Mouse (Mus musculus) adrenal gland (tissue): ENCODE data around the gene Dera.

Source experiments
- intact Hi-C: fragments of 180-260 bp; cut with DNase I; formaldehyde crosslinking; loops from one replicate; pipeline ENCODE4 v1.15.1; 2025

Gene Dera

DNA sequence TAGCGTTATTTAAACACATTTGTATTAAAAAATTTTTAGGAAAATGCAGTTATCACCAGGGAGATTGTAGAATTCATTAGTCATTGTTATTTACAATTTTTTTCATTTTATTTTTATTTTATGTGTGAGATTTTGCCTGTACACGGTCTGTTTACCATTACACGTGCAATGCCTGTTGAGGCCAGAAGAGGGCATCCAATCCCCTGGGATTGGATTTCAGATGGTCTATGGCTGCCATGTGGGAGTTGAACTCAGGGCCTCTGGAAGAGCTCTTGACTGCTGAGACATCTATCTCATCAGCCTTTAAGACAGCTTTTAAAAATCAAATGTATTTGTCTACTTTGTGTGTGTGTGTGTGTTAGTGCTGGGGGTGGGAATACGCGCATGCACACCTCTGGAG lies 2.0 kb downstream of the Dera start:
- intact Hi-C loops = loop anchor here (5.0 kb wide), 1 partner anchor 396 kb away; no protein-coding TSS in a partner anchor

DNA sequence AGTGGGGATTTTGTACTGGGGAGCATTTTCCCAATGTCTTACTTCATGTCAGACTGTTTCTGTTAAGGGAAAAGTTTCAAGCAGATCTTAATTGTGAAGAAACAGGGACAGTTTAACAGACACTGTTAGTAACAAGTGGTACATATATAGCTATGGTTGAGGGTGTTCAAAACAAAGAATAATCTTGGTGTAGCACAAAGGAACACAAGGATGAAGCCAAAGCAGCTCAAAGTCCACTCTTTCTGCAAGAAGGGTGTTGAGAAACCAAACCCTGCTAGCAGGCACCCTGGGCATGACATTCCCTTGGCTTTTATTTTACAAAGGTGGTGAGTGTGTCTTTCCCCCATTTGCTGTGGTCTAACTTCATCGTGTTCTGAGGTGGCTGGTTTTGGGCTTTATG lies 3.5 kb downstream of the Dera start:
- intact Hi-C loops = loop anchor here (5.0 kb wide), 1 partner anchor 394 kb away; no protein-coding TSS in a partner anchor

DNA sequence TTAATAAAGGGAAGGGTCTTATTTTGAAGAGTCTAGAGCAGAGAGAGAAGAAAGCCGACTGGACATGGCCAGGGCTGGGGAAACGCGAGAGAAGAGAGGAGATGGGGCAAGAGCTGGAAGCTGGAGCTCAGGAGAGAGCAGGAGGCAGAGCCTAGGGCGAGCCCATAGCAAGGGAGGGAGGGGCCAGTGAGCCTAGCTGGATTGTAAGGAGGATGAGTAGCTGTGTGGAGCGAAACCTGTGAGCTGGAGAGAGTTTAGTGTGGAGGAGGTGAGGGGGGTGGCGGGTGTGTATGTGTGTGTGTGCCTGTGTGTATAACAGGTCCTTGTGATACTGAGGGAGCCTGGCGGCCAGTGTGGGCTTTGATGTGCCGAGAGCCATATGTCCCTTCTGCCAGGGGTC lies 5.3 kb downstream of the Dera start:
- intact Hi-C loops = loop anchor here (5.0 kb wide), 1 partner anchor 393 kb away; no protein-coding TSS in a partner anchor

- intact Hi-C loops = no loop called here
Measured at GRCm38 (mm10) chr6:137760966-137761365, 6.6 kb downstream of the Dera start.

DNA sequence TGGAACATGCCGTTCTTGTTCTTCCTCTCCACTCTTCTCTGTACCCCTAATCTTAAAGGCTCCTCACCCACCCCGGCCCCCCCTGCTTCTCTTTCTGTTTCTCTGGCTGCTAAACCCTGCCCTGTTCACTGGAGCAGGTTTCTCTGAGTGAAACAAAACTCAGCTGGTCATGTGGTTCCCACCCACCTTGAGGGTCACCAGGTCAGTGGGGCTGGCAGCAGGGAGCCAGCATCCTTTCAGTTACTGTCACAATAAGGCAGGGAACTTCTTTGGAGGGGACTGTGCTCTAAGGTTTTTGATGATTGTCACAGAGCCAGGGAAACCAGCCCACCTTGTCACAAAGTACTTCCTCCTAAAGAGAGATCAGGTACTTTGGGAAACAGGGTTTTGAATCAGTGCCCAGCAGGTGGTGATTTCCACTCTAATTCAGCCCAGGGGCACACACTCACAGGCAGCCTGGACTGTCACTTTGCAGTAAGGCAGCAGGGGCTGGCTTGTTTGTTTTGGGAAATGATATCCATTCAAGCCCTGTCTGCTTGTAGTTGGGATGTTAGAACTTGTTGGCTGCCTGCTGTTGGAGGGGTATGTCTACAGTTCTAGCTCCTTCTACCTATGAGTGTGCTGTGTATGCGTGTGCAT lies 10.3 kb downstream of the Dera start:
- intact Hi-C loops = no loop called here

- intact Hi-C loops = no loop called here
Measured at GRCm38 (mm10) chr6:137766177-137766576, 11.8 kb downstream of the Dera start.

DNA sequence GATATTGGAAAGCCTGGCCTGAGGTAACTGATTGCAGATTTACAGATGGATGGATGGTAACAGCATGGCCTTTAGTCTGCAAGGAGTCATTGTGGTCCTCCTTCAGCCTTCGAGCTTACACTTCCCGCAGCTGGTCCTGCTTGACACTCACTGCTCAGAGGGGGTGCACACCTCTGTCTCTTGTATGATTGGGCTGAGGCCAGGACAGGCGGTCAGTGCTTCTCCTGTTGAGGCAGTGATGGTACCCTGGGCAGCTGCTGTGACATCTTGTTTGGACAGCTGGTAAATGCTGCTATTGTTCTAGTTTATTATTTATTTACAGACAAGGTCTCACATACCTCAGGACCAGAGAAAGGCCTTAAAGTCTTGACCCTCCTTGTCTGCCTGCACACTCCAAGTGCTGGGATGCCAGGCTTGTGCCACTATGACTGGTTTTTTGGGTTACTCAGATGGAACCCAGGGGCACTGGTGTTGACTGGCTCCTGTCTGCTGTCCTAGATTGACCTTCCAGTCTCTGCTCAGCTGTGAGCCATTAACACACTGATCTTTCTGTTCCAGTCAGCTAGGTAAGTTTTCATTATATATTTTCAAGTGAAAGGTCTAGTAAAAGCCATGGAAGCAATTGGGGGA lies 17.4 kb downstream of the Dera start:
- intact Hi-C loops = no loop called here

DNA sequence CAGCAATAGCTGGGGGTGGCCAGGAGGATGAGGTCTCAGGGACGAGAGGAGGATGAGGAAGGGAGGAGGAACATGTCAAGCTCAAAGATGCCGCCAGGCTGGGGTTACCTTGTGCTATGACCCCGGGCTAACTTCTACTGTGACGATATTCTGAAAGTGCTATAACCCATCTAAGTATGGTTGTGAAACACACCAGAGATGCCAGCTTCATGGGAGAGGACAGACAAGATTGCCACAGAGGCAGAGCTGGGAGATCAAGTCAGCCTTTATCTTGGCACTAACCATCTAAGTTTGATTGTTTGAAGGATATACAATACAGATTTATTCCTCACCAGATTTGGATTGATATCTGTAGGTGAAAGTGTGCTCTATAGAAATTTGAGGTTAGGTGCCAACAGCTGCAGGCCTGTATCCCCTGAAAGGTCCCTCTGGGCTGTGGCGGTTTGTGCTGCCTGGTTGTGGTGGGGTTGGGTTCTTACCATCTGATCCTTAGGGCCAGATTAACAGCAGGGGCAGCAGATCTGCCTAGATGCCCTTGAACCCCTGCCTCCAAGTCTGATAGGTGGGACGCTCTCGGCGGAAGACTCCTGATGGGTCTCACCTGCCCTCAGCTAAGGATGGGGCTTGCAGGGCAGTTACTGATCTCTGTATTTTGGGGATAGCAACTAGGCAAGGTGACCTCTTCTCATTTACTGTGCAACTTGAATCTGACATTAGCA lies 18.7 kb downstream of the Dera start:
- intact Hi-C loops = no loop called here

- intact Hi-C loops = no loop called here
Measured at GRCm38 (mm10) chr6:137773637-137774028, 19.3 kb downstream of the Dera start.

DNA sequence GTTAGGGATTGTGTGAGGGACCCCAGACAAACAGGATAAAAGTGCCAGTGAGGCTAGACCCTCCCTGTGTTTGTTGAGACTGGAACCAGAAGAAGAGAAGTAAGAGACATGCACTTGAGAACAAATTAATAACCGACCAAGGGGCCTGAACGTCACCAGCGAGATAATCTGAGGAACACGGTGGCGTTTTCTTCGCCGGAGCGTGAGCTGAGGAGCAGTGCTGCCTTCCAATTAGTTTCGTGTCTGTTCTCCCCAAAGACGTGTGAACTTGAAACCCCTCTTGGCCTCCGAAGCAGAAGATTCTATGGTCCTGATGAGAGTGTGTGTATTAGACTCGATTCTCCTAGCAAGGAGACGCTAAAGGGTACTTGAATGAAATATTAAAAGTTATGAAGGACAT lies 19.8 kb downstream of the Dera start:
- intact Hi-C loops = no loop called here

GRCm38 (mm10) chr6:137775159-137775558 lies 20.8 kb downstream of the Dera start:
- intact Hi-C loops = no loop called here

- intact Hi-C loops = no loop called here
Measured at GRCm38 (mm10) chr6:137776981-137777380, 22.6 kb downstream of the Dera start.

GRCm38 (mm10) chr6:137783899-137784637 lies 29.7 kb downstream of the Dera start:
- intact Hi-C loops = no loop called here

DNA sequence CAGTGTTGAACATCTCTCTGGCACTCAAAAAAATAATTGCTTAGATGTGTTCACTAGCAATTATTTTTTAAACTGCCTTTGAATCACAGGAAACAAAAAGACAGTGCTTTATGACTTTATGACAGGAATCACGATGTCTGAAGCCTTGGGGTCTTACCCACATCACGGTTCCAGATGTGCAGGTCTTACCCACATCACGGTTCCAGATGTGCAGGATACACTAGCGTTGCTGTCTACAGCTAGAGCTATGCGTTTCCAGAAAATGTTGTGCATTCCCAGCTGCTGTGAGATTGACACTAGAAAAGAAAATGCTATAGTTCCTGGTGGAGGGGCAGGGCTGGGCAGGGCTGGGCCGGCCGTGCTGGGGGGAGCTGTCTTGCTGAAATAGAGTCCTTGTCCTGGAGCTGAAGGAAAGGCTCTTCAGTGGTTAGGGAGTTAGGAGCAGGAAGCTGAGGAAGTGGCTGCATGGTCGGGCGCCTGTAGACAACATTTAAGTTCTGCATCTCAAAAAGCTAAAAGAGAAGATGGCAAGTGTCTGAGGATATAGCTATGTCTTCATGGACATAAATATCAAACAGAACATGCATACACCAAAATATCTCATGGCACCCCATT lies 34.7 kb downstream of the Dera start:
- intact Hi-C loops = no loop called here

DNA sequence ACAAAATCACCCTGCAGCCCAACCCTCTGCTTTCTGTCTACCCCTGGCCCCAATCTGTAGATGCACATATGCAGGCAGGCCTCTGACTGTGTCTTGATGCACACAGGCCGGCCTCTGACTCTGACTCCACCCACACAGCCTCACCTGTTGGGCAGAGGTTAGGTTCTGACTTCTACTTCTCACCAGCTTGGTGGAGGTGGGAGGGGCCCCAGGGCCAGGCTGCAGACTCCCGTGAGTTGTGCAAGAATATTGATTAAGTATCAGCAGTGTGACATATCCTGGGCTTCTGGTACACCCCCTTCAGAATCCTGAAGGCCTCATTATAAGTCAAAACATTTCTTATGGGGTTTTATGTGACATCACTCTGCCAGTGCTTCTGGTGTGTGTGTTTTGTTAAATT lies 35.3 kb downstream of the Dera start:
- intact Hi-C loops = loop anchor here (10.0 kb wide), 1 partner anchor 365 kb away; no protein-coding TSS in a partner anchor

GRCm38 (mm10) chr6:137795494-137795893 lies 41.1 kb downstream of the Dera start:
- intact Hi-C loops = loop anchor here (10.0 kb wide), 1 partner anchor 359 kb away; no protein-coding TSS in a partner anchor

GRCm38 (mm10) chr6:137796596-137797567 lies 42.5 kb downstream of the Dera start:
- intact Hi-C loops = loop anchor here (10.0 kb wide), 1 partner anchor 358 kb away; no protein-coding TSS in a partner anchor

- intact Hi-C loops = loop anchor here (10.0 kb wide), 1 partner anchor 356 kb away; no protein-coding TSS in a partner anchor
Measured at GRCm38 (mm10) chr6:137799253-137799652, 44.9 kb downstream of the Dera start.

- intact Hi-C loops = no loop called here
Measured at GRCm38 (mm10) chr6:137803456-137804005, 49.2 kb downstream of the Dera start.
